In genomic region chr7:64373147-64373829, GRCm38 (mm10) we compare ENCODE assay signal across 7 mouse cellular contexts. TPM values are rescaled to one million over a fixed set of nuclear protein-coding genes. Genes with fewer than 3 reads are reported as not detected.
DNase-seq lines count a peak whose midpoint lies in the region; ATAC-seq and TF ChIP-seq lines count a peak whose summit lies in the region.

No protein-coding gene starts in this region.

- H3K36me3 ChIP-seq in thymus, adult 2 months (ENCODE audit: control insufficient read depth, insufficient read depth, low read length): peaks cover 24% of the 10 kb centered on the region
- H3K36me3 ChIP-seq in embryonic facial prominence, embryonic 15.5 days: peaks cover 41% of the 10 kb centered on the region
- H3K36me3 ChIP-seq in limb, embryonic 10.5 days: peaks cover 65% of the 10 kb centered on the region
- peaks cover 39% of the 10 kb centered on the region for H3K36me3 ChIP-seq in neural tube, embryonic 13.5 days

- H3K4me2 ChIP-seq in embryonic facial prominence, embryonic 15.5 days (replicated peaks): peak overlapping the region; percentile 68
- H3K4me2 ChIP-seq in neural tube, embryonic 13.5 days: peak overlapping the region; percentile 65

- peak; percentile 13 for DNase-seq in thymus, adult 2 months
- no peak for DNase-seq in thymus, postnatal 14 days
- DNase-seq in limb, embryonic 10.5 days (ENCODE audit: low spot score): no peak
- no peak for DNase-seq in right cerebral cortex, postnatal 10 days (ENCODE audit: low spot score in 2 of 2)

- TF ChIP-seq CTCF in thymus, adult 2 months (IDR thresholded peaks at IDR 0.05; ENCODE audit: borderline replicate concordance, control insufficient read depth, extremely low read depth, insufficient read depth, low read length, poor library complexity): no peak

- H3K4me3 ChIP-seq in thymus, adult 2 months (ENCODE audit: control insufficient read depth, insufficient read depth, low read length): peak overlapping the region; percentile 95
- peak overlapping the region; percentile 71 for H3K4me3 ChIP-seq in embryonic facial prominence, embryonic 15.5 days (replicated peaks)
- H3K4me3 ChIP-seq in limb, embryonic 10.5 days: peak overlapping the region; percentile 70
- peak overlapping the region; percentile 72 for H3K4me3 ChIP-seq in neural tube, embryonic 13.5 days

- H3K27me3 ChIP-seq in thymus, adult 2 months (ENCODE audit: control insufficient read depth, insufficient read depth, low read length): no peaks in the 10 kb centered on the region
- H3K27me3 ChIP-seq in embryonic facial prominence, embryonic 15.5 days: no peaks in the 10 kb centered on the region
- no peaks in the 10 kb centered on the region for H3K27me3 ChIP-seq in limb, embryonic 10.5 days (ENCODE audit: low read depth, poor library complexity, severe bottlenecking)
- no peaks in the 10 kb centered on the region for H3K27me3 ChIP-seq in neural tube, embryonic 13.5 days

- TF ChIP-seq POLR2A in thymus, adult 2 months (IDR thresholded peaks at IDR 0.05; ENCODE audit: control insufficient read depth, extremely low read depth, insufficient read depth, low read length, poor library complexity): no peak

- ATAC-seq in embryonic facial prominence, embryonic 15.5 days (ENCODE audit: insufficient number of reproducible peaks, low FRiP score, low TSS enrichment, low read depth): 0 out of 2 replicates have a peak, but pooled peaks have one; percentile 9
- peak; percentile 59 for ATAC-seq in neural tube, embryonic 13.5 days (ENCODE audit: low read depth)
- no peak for ATAC-seq in frontal cortex, adult (ENCODE audit: low TSS enrichment)

- H3K9me3 ChIP-seq in embryonic facial prominence, embryonic 15.5 days (replicated peaks): no peaks in the 10 kb centered on the region
- H3K9me3 ChIP-seq in limb, embryonic 10.5 days (replicated peaks): no peaks in the 10 kb centered on the region
- no peaks in the 10 kb centered on the region for H3K9me3 ChIP-seq in neural tube, embryonic 13.5 days

- 0 out of 2 replicates have a peak, but pooled peaks cover 2% of the 10 kb centered on the region for H3K4me1 ChIP-seq in thymus, adult 2 months (replicated peaks; ENCODE audit: control insufficient read depth, insufficient read depth, low read length)
- peaks cover 6% of the 10 kb centered on the region; the same call in 1 of the 2 replicates for H3K4me1 ChIP-seq in embryonic facial prominence, embryonic 15.5 days
- peaks cover 6% of the 10 kb centered on the region; the same call in 1 of the 2 replicates for H3K4me1 ChIP-seq in limb, embryonic 10.5 days
- H3K4me1 ChIP-seq in neural tube, embryonic 13.5 days (replicated peaks): peaks cover 12% of the 10 kb centered on the region; the same call in 1 of the 2 replicates

- peak overlapping the region; percentile 63 for H3K9ac ChIP-seq in embryonic facial prominence, embryonic 15.5 days
- peak overlapping the region; percentile 79 for H3K9ac ChIP-seq in neural tube, embryonic 13.5 days

- H3K27ac ChIP-seq in thymus, adult 2 months (ENCODE audit: control insufficient read depth, insufficient read depth, low read length): peak overlapping the region; percentile 94
- peak overlapping the region; percentile 98 for H3K27ac ChIP-seq in embryonic facial prominence, embryonic 15.5 days (replicated peaks)
- peak overlapping the region; percentile 92 for H3K27ac ChIP-seq in limb, embryonic 10.5 days
- H3K27ac ChIP-seq in neural tube, embryonic 13.5 days (replicated peaks): peak overlapping the region; percentile 94

- WGBS in thymus, adult 2 months: 8% methylated on average over 18 of the region's 18 CpGs
- 9% methylated on average over 18 of the region's 18 CpGs for WGBS in embryonic facial prominence, embryonic 15.5 days
- WGBS in limb, embryonic 10.5 days: 20% methylated on average over 18 of the region's 18 CpGs
- WGBS in neural tube, embryonic 13.5 days: 16% methylated on average over 18 of the region's 18 CpGs

RNA-seq across cellular contexts. Expression of gene Fan1, which starts 0.6 kb away (rescaled TPM):
- 2.8 and 3.3 TPM in 2 replicates for polyA plus RNA-seq in thymus, adult 2 months (2012; rRNA removed)
- 6.7 and 8.1 TPM in 2 replicates for polyA plus RNA-seq in embryonic facial prominence, embryonic 15.5 days (2015; fragmentation: Nextera tagmentation; extraction: Ambion mirVana)
- polyA plus RNA-seq in limb, embryonic 10.5 days (2016; fragmentation: Nextera tagmentation; extraction: Ambion mirVana): 8.8 and 9.7 TPM in 2 replicates
- 6.8 and 7.5 TPM in 2 replicates for polyA plus RNA-seq in neural tube, embryonic 13.5 days (2015; fragmentation: Nextera tagmentation; extraction: Ambion mirVana)

RNA-seq across cellular contexts. Expression of gene Mphosph10, which starts 18.8 kb away (rescaled TPM):
- 1.6 and 1.8 TPM in 2 replicates for polyA plus RNA-seq in thymus, adult 2 months (2012; rRNA removed)
- polyA plus RNA-seq in embryonic facial prominence, embryonic 15.5 days (2015; fragmentation: Nextera tagmentation; extraction: Ambion mirVana): 39.2 and 41.1 TPM in 2 replicates
- polyA plus RNA-seq in limb, embryonic 10.5 days (2016; fragmentation: Nextera tagmentation; extraction: Ambion mirVana): 51.9 and 53.3 TPM in 2 replicates
- 30.1 and 35.9 TPM in 2 replicates for polyA plus RNA-seq in neural tube, embryonic 13.5 days (2015; fragmentation: Nextera tagmentation; extraction: Ambion mirVana)

RNA-seq across cellular contexts. Expression of gene Mcee, which starts 19.1 kb away (rescaled TPM):
- 15.0 and 16.9 TPM in 2 replicates for polyA plus RNA-seq in thymus, adult 2 months (2012; rRNA removed)
- 73.4 and 76.2 TPM in 2 replicates for polyA plus RNA-seq in embryonic facial prominence, embryonic 15.5 days (2015; fragmentation: Nextera tagmentation; extraction: Ambion mirVana)
- polyA plus RNA-seq in limb, embryonic 10.5 days (2016; fragmentation: Nextera tagmentation; extraction: Ambion mirVana): 42.2 and 45.1 TPM in 2 replicates
- polyA plus RNA-seq in neural tube, embryonic 13.5 days (2015; fragmentation: Nextera tagmentation; extraction: Ambion mirVana): 35.5 and 47.7 TPM in 2 replicates

Comparison
In these comparisons a context has a peak if more than half of its experiments do, and no peak if none do; other contexts are left out.
1. RNA of gene Mphosph10, which starts 18.8 kb away (polyA plus RNA-seq): 51.9 to 53.3 TPM in limb, embryonic 10.5 days, 39.2 to 41.1 TPM in embryonic facial prominence, embryonic 15.5 days and 30.1 to 35.9 TPM in neural tube, embryonic 13.5 days; 1.6 to 1.8 TPM in thymus, adult 2 months; every median in the first group is over 10 times any median in the second.
2. Peak in every context shown above with its lines, with median percentiles within 50 percentile points of each other: H3K27ac ChIP-seq and H3K4me3 ChIP-seq.